19 mouse cellular contexts compared by ENCODE assay signal in genomic region chr5:129578201-129578600, GRCm38 (mm10). TPM values are rescaled to one million over a fixed set of nuclear protein-coding genes. Genes with fewer than 3 reads are reported as not detected.
DNase-seq lines count a peak whose midpoint lies in the region; ATAC-seq and TF ChIP-seq lines count a peak whose summit lies in the region.
"Had no signal": no experiment of that assay in that cellular context is flagged by ENCODE, and none has a peak within 500 bp of the region (broad histone marks: within the 10 kb centered on the region; RNA-seq: fewer than 3 reads in every experiment).

No protein-coding gene starts in this region.

- 41% methylated on average over 12 of the region's 12 CpGs for WGBS in hindbrain, postnatal 0 days
- 62% methylated on average over 12 of the region's 12 CpGs for WGBS in hindbrain, embryonic 12.5 days
- 73% methylated on average over 12 of the region's 12 CpGs for WGBS in hindbrain, embryonic 11.5 days

- TF ChIP-seq CTCF in hindbrain, postnatal 0 days (IDR thresholded peaks at IDR 0.05; ENCODE audit: low read depth) = no peak

- H3K9ac ChIP-seq in hindbrain, postnatal 0 days (replicated peaks; ENCODE audit: low read length) = no peak overlapping the region
- H3K9ac ChIP-seq in hindbrain, embryonic 12.5 days = no peak overlapping the region
- H3K9ac ChIP-seq in hindbrain, embryonic 11.5 days (ENCODE audit: low read depth, low read length) = no peak overlapping the region
- H3K9ac ChIP-seq: embryonic facial prominence, embryonic 12.5 days; forebrain, postnatal 0 days; intestine, embryonic 15.5 days; limb, embryonic 13.5 days; liver, embryonic 15.5 days; neural tube, embryonic 15.5 days had no signal

- ATAC-seq in hindbrain, postnatal 0 days = no peak
- ATAC-seq in hindbrain, embryonic 12.5 days (ENCODE audit: low FRiP score) = no peak
- no peak for ATAC-seq in hindbrain, embryonic 11.5 days (ENCODE audit: low FRiP score)
- ATAC-seq: forebrain, postnatal 0 days; intestine, embryonic 15.5 days had no signal

- H3K27ac ChIP-seq in hindbrain, postnatal 0 days = no peak overlapping the region
- no peak overlapping the region for H3K27ac ChIP-seq in hindbrain, embryonic 12.5 days
- H3K27ac ChIP-seq in hindbrain, embryonic 11.5 days (ENCODE audit: low read depth, low read length) = no peak overlapping the region
- H3K27ac ChIP-seq: embryonic facial prominence, embryonic 12.5 days; hindbrain, embryonic 10.5 days; intestine, embryonic 15.5 days; limb, embryonic 13.5 days; liver, embryonic 15.5 days; midbrain, embryonic 10.5 days; neural tube, embryonic 15.5 days had no signal

- DNase-seq in hindbrain, postnatal 0 days (ENCODE audit: low spot score) = peak; percentile 29
- peak; percentile 24 for DNase-seq in retina, postnatal 1 day
- DNase-seq in retina, embryonic 14.5 days (ENCODE audit: low spot score) = no peak
- peak; percentile 69 to 82 for DNase-seq in kidney, adult 8-10 months
- DNase-seq in gastrocnemius, postnatal 25 days = no peak
- no peak for DNase-seq in hindbrain, embryonic 11.5 days (ENCODE audit: low spot score)
- DNase-seq: forebrain, postnatal 0 days; heart, adult 18-20 months; layer of hippocampus, adult 9-11 months; lung, postnatal 4 days; thymus, postnatal 36 days had no signal

- no peaks in the 10 kb centered on the region for H3K9me3 ChIP-seq in hindbrain, postnatal 0 days (ENCODE audit: low read length)
- no peaks in the 10 kb centered on the region for H3K9me3 ChIP-seq in hindbrain, embryonic 12.5 days (replicated peaks)
- H3K9me3 ChIP-seq in hindbrain, embryonic 11.5 days (ENCODE audit: control insufficient read depth, low read length) = no peaks in the 10 kb centered on the region
- H3K9me3 ChIP-seq: embryonic facial prominence, embryonic 12.5 days; hindbrain, embryonic 10.5 days; intestine, embryonic 15.5 days; limb, embryonic 13.5 days; liver, embryonic 15.5 days; midbrain, embryonic 10.5 days; neural tube, embryonic 15.5 days had no signal

- no peak overlapping the region for H3K4me2 ChIP-seq in hindbrain, postnatal 0 days (ENCODE audit: low read depth, low read length)
- no peak overlapping the region for H3K4me2 ChIP-seq in hindbrain, embryonic 12.5 days (replicated peaks)
- no peak overlapping the region for H3K4me2 ChIP-seq in hindbrain, embryonic 11.5 days (replicated peaks; ENCODE audit: low read depth, low read length)
- H3K4me2 ChIP-seq: embryonic facial prominence, embryonic 12.5 days; intestine, embryonic 15.5 days; limb, embryonic 13.5 days; liver, embryonic 15.5 days; neural tube, embryonic 15.5 days had no signal

- no peaks in the 10 kb centered on the region for H3K27me3 ChIP-seq in hindbrain, postnatal 0 days (ENCODE audit: insufficient read depth, low read length)
- peaks cover 32% of the 10 kb centered on the region for H3K27me3 ChIP-seq in hindbrain, embryonic 12.5 days
- peaks cover 5% of the 10 kb centered on the region; the same call in 1 of the 2 replicates for H3K27me3 ChIP-seq in hindbrain, embryonic 11.5 days (ENCODE audit: control insufficient read depth, insufficient read depth, low read length)

- no peak overlapping the region for H3K4me3 ChIP-seq in hindbrain, postnatal 0 days (ENCODE audit: low read length)
- no peak overlapping the region for H3K4me3 ChIP-seq in hindbrain, embryonic 12.5 days
- no peak overlapping the region for H3K4me3 ChIP-seq in hindbrain, embryonic 11.5 days (ENCODE audit: low read depth, low read length)
- H3K4me3 ChIP-seq: embryonic facial prominence, embryonic 12.5 days; hindbrain, embryonic 10.5 days; intestine, embryonic 15.5 days; limb, embryonic 13.5 days; liver, embryonic 15.5 days; midbrain, embryonic 10.5 days; neural tube, embryonic 15.5 days had no signal

- no peaks in the 10 kb centered on the region for H3K4me1 ChIP-seq in hindbrain, postnatal 0 days (ENCODE audit: insufficient read depth, low read length)
- H3K4me1 ChIP-seq in hindbrain, embryonic 12.5 days = no peaks in the 10 kb centered on the region; the same call in 1 of the 2 replicates
- no peaks in the 10 kb centered on the region for H3K4me1 ChIP-seq in hindbrain, embryonic 11.5 days (replicated peaks; ENCODE audit: control insufficient read depth, insufficient read depth, low read length)
- H3K4me1 ChIP-seq: embryonic facial prominence, embryonic 12.5 days had no signal

- H3K36me3 ChIP-seq in hindbrain, postnatal 0 days (ENCODE audit: insufficient read depth, low read length) = no peaks in the 10 kb centered on the region
- no peaks in the 10 kb centered on the region for H3K36me3 ChIP-seq in hindbrain, embryonic 12.5 days
- no peaks in the 10 kb centered on the region for H3K36me3 ChIP-seq in hindbrain, embryonic 11.5 days (ENCODE audit: control insufficient read depth, insufficient read depth, low read length)
- H3K36me3 ChIP-seq: embryonic facial prominence, embryonic 12.5 days; intestine, embryonic 15.5 days; limb, embryonic 13.5 days; liver, embryonic 15.5 days; neural tube, embryonic 15.5 days had no signal

RNA-seq across cellular contexts. Expression of gene Mmp17, which starts 5.8 kb away (rescaled TPM):
- total RNA-seq in hindbrain, postnatal 0 days (2014; rRNA removed) = 24.0 and 26.5 TPM in 2 replicates
- 7.4 and 8.0 TPM in 2 replicates for polyA plus RNA-seq in hindbrain, postnatal 0 days (2015; fragmentation: Nextera tagmentation; extraction: Ambion mirVana)
- 6.7 and 8.5 TPM in 2 replicates for polyA plus RNA-seq in hindbrain, embryonic 12.5 days (2016; fragmentation: Nextera tagmentation; extraction: Ambion mirVana)
- total RNA-seq in gastrocnemius, postnatal 25 days (2021) = under 1 TPM; 0.33 to 0.43 TPM
- 2.7 and 2.9 TPM in 2 replicates for polyA plus RNA-seq in hindbrain, embryonic 11.5 days (2014; fragmentation: Nextera tagmentation; extraction: Ambion mirVana)

Comparison
In these comparisons a context has a peak if more than half of its experiments do, and no peak if none do; other contexts are left out.
1. DNase-seq: peak in hindbrain, postnatal 0 days (single experiment), retina, postnatal 1 day (single experiment) and kidney, adult 8-10 months (2 of 2); none in retina, embryonic 14.5 days (single experiment), gastrocnemius, postnatal 25 days (single experiment) and hindbrain, embryonic 11.5 days (single experiment).